Mouse (Mus musculus) embryonic facial prominence, embryonic 10.5 days (tissue): ENCODE measurements around the gene Tmem235. TPM values are rescaled to one million over a fixed set of nuclear protein-coding genes. Genes with fewer than 3 reads are reported as not detected.

Source experiments
- DNase-seq: peaks from one replicate; pipeline ENCODE4 v3.0.0-alpha.2; 2017; ENCODE audit warnings: low spot score
- H3K27ac ChIP-seq: fragments of 300-500 bp; sonication (generic); replicated peaks from 2 replicates; pipeline ENCODE4 v1.5.1; 2016; ENCODE audit warnings: mild to moderate bottlenecking
- H3K27me3 ChIP-seq: fragments of 300-500 bp; sonication (generic); replicated peaks from 2 replicates; pipeline ENCODE4 v1.6.1; 2016; ENCODE audit warnings: low read depth, mild to moderate bottlenecking; ENCODE audit not compliant: poor library complexity, severe bottlenecking
- H3K36me3 ChIP-seq: fragments of 300-500 bp; sonication (generic); replicated peaks from 2 replicates; pipeline ENCODE4 v1.6.1; 2016; ENCODE audit warnings: mild to moderate bottlenecking, moderate library complexity
- H3K4me1 ChIP-seq: fragments of 300-500 bp; sonication (generic); 2 replicates; pipeline ENCODE4 v1.6.1; 2016
- H3K4me3 ChIP-seq: fragments of 300-500 bp; sonication (generic); 2 replicates; pipeline ENCODE4 v1.5.1; 2016; ENCODE audit warnings: mild to moderate bottlenecking, moderate library complexity
- H3K9me3 ChIP-seq: fragments of 300-500 bp; sonication (generic); 2 replicates; pipeline ENCODE4 v1.6.1; 2016; ENCODE audit warnings: mild to moderate bottlenecking
- WGBS: fragments of 180-500 bp; shearing (Covaris S2); methylation state at CpG from one replicate; pipeline ENCODE4 v1.1.7; 2016; 5-methylcytosine and 5-hydroxymethylcytosine counted together
- polyA plus RNA-seq: library from polyadenylated mRNA; unstranded; fragments of >200 nt; fragmentation: Nextera tagmentation; extraction: Ambion mirVana; gene quantifications from 2 replicates; pipeline ENCODE4 v1.2.1, GENCODE M21; 2016

The Tmem235 gene
- polyA plus RNA-seq, 1 experiment from 2014 or later: not detected

DNA sequence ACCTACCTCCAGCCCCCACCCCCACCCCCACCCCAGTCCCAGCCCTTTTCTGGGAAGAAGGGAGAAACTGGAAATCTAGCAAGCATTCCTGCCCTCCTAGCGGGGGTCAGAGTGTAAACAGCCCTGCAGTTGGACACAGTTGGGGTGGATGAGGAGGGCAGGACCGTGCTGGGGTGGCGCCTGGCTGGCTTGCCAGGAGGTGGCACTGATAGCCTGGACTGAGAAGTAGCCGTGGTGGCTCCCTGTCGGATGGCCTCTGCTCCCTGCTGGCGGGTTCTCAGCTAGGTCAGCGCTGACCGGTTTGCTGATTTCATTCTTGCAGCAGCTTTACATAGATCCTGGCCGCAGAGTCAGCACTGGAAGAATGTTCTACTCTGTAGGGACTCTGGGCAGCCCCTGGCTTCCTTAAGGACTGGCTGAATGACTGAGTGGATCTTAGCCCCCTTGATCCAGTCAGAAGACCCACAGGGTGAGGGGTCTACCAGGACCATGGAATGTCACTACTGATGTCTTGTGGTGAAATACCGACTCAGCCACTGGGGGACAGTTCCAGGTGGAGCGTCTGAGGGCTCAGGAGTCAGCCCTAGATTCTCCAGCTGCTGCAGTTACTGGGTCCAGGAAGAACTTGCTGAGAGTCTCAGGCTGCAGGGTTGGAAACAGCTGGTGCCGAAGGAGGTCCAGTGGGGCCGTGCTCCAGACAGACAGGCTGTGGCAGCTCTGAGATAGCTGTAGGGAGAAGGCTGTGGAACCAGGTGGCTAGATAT is 30.1 kb downstream of the Tmem235 start:
- H3K27ac ChIP-seq: peak overlapping the region; percentile 65
- H3K36me3 ChIP-seq: no peaks in the 10 kb centered on the region
- H3K27me3 ChIP-seq: peaks cover 81% of the 10 kb centered on the region
- no peaks in the 10 kb centered on the region for H3K9me3 ChIP-seq
- peak; percentile 53 for DNase-seq
- 18% methylated on average over 13 of the region's 13 CpGs for WGBS
- H3K4me1 ChIP-seq: peaks cover 41% of the 10 kb centered on the region
- peak overlapping the region; percentile 49 for H3K4me3 ChIP-seq

DNA sequence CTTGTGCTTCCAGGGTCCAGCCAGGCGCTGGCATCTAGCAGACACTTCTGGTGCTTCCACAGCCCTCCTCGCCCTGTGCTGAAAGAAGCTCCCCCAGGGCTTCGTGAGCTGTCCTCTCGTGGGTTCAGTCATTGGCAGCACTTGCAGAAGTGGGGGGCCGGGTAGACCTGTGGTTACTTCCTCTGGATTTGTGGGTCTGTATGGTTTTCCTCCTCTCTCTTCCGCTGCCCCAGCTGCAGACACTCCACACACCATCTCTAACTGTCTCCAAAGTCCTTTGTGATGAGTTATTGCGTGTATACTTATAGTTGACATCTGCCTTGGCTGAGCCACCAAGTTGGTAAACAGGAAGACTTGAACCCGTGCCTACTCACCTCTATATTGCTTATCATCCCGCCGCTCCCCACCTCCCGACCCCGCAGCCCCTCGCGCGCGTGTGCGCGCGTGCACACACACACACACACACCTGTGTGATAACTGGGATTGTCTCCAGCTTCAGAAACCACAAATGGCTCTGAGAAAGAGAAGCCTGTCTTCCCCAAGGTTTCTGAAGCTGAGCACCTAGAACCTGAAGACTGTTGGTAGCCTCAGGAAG is 31.1 kb downstream of the Tmem235 start:
- no peaks in the 10 kb centered on the region for H3K9me3 ChIP-seq
- no peak overlapping the region for H3K4me3 ChIP-seq
- H3K27ac ChIP-seq: no peak overlapping the region
- 89% methylated on average over 19 of the region's 19 CpGs for WGBS
- DNase-seq: no peak
- H3K36me3 ChIP-seq: no peaks in the 10 kb centered on the region
- H3K27me3 ChIP-seq: peaks cover 72% of the 10 kb centered on the region
- H3K4me1 ChIP-seq: peaks cover 41% of the 10 kb centered on the region

DNA sequence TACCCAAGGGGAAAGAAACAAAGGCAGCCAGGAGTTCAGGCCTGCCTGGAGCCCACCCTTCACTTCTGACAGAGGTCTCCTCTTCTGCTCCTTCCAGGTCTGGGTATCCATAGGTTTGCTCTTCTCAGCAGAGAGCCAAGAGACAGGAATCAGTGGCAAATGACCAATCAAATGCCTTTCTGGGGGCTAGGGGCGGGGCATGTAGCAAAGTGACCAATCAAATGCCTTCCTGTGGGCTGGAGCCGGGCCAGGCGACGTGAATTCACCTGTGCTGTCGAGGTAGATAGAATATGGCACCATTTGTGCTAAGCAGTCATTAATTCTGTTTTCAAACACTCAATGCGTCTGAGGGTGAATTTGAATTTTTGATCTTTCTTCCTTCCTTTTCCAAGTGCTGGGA is 31.6 kb downstream of the Tmem235 start:
- Histone ChIP-seq H3K27me3 (peaks cover 66% of the 10 kb centered on the region), H3K4me1 (peaks cover 41% of the 10 kb centered on the region), H3K9me3 (no peaks in the 10 kb centered on the region), H3K27ac (no peak overlapping the region), H3K4me3 (no peak overlapping the region), H3K36me3 (no peaks in the 10 kb centered on the region)
- WGBS: 53% methylated on average over 6 of the region's 6 CpGs
- no peak for DNase-seq

DNA sequence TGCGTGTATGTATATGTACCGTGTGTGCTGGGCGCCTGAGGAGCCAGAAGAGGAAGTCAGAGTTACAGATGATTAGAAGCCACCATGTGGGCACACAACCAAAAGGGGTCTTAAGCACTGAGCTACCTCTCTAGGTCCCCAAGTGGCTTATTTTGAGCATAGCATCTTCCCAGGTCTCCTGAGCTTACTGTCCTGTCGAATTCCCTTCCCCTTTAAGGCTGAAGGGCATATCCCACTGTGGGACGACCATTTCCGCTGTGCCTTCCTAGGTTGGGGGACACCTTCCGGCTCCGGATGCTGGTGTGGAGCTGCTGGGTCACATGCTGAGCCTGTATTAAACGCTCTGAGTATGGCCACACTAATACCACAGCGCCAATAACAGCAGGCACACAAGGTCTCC is 34.1 kb downstream of the Tmem235 start:
- Histone ChIP-seq H3K36me3 (no peaks in the 10 kb centered on the region), H3K9me3 (no peaks in the 10 kb centered on the region), H3K4me3 (no peak overlapping the region), H3K27me3 (peaks cover 42% of the 10 kb centered on the region), H3K27ac (no peak overlapping the region), H3K4me1 (peaks cover 22% of the 10 kb centered on the region)
- 68% methylated on average over 10 of the region's 10 CpGs for WGBS
- DNase-seq: no peak

DNA sequence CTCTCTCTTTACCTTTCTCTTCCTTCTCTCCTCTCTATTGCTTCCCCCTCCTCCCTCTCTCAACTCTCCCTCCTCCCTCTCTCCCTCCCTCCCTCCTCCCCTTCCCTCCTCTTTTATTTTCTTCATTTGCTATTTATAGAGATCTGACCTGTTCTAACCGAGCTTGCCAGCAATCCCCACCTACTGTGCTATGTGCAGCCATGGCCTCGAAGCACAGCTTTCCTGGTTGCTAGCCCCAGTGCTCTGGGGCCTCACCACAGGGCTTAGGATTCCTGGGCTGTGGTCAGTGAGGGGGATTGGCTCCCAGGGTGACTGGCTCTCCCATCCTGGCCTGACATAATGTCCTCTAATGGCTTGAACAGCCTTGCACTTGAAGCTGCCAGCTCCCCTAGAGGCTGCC is 36.0 kb downstream of the Tmem235 start:
- no peak overlapping the region for H3K27ac ChIP-seq
- 0 out of 2 replicates have a peak, but pooled peaks cover 3% of the 10 kb centered on the region for H3K4me1 ChIP-seq
- no peaks in the 10 kb centered on the region for H3K9me3 ChIP-seq
- no peaks in the 10 kb centered on the region for H3K36me3 ChIP-seq
- DNase-seq: no peak
- H3K4me3 ChIP-seq: no peak overlapping the region
- peaks cover 23% of the 10 kb centered on the region for H3K27me3 ChIP-seq
- 60% methylated on average over 2 of the region's 2 CpGs for WGBS

DNA sequence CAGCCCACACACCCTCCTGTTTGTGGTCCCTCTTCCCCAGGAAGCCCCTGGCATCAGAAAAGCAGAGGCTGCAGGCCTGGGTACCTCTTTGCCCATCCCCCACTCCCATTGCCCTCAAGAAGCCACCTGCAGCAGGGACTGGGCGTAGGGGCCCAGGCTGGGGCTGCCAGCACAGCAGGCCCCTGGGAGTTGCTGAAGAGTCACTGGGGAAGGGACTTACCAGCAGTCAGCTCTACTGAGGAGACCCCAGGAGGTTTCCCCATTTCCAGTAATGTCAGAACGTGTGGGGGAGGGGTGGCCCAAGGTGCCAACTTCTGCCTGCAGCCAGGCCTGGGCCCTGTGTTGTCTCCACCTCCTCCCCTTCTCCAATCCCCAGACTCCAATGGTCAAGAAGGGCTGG is 41.7 kb downstream of the Tmem235 start:
- H3K36me3 ChIP-seq: no peaks in the 10 kb centered on the region
- no peaks in the 10 kb centered on the region for H3K27me3 ChIP-seq
- WGBS: 66% methylated on average over 2 of the region's 2 CpGs
- no peaks in the 10 kb centered on the region for H3K9me3 ChIP-seq
- no peak overlapping the region for H3K4me3 ChIP-seq
- peaks cover 6% of the 10 kb centered on the region for H3K4me1 ChIP-seq
- H3K27ac ChIP-seq: 0 out of 2 replicates have a peak overlapping the region, but pooled peaks have one; percentile 19
- DNase-seq: no peak

DNA sequence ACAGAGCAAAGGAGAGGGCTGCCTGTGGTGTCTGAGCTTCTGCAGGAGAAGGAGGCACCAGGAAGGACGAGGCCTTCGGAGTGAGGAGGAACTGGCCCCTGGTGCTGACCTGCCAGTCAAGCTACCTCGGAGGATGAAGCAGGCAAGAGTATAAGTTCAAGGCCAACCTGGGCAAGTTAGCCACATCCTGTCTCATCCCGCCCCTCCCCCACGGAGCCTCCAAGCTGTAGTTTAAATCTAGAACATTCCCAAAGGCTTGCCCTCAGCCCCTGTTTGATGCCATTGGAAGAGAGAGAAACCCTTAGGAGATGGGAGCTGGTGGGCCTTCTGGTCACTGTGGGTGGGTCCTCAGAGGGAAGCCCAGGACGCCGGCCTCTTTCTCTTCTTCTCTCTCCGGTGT is 43.9 kb downstream of the Tmem235 start:
- H3K27me3 ChIP-seq: no peaks in the 10 kb centered on the region
- no peak overlapping the region for H3K4me3 ChIP-seq
- H3K36me3 ChIP-seq: no peaks in the 10 kb centered on the region
- no peak overlapping the region for H3K27ac ChIP-seq
- WGBS: 89% methylated on average over 8 of the region's 8 CpGs
- no peaks in the 10 kb centered on the region for H3K9me3 ChIP-seq
- H3K4me1 ChIP-seq: peaks cover 6% of the 10 kb centered on the region
- no peak for DNase-seq

DNA sequence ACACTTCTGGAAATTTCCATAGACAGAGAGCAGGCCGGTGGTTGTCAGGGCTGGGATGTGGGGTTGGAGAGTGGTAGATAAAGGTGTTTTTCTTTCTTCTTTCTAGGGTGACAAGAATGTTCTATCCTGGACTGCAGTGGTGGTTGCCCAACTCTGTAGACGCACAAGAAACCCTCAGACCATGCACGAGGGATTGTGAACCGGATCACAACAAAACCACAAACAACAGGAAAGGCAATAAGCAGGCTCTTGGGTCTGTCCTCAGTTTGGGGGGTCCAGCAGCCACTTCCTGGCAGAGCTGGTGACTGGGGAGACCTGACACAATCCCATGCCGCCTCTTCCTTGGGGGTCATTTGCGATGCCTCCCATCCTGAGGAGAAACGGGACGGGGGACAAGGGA is 48.8 kb downstream of the Tmem235 start:
- Histone ChIP-seq H3K27ac (no peak overlapping the region), H3K9me3 (no peaks in the 10 kb centered on the region), H3K27me3 (peaks cover 8% of the 10 kb centered on the region; the same call in 1 of the 2 replicates), H3K4me3 (no peak overlapping the region), H3K36me3 (no peaks in the 10 kb centered on the region), H3K4me1 (peaks cover 14% of the 10 kb centered on the region)
- DNase-seq: no peak
- 94% methylated on average over 8 of the region's 8 CpGs for WGBS

DNA sequence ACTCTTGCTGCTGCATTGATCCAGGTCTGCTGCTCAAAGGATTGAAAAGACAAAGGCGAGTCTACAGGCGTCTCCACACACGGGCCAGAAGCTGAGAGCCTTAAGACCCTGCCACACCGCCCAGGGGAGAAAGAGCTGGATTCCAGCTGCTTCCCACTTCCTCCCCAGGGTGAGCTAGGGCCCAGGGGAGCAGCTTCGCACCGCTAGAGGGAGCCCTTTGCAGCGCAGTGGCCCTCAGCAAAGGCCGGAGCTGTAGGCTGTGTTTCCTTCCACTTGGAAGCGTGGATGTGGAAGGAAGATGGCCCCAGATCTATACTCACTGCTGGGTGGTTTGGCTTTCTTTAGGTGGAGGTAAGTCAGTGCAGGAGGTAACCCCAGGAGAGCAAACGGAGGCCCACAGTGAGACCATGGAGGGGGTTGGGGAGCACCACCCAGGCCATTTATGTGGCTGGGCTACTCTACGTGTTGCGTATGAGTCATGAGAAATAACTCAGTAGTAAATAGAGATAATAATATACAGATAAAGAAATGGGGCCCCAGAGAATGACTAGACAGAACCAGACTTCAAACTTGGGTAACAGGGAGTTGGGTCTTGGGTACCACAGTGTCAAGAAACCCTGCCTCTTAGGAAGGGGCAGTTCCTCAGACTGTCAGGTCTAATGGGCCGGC is 52.3 kb downstream of the Tmem235 start:
- Histone ChIP-seq H3K27ac (peak overlapping the region; percentile 78), H3K4me3 (peak overlapping the region; percentile 39; the same call in 1 of the 2 replicates)
- WGBS: 31% methylated on average over 13 of the region's 13 CpGs

DNA sequence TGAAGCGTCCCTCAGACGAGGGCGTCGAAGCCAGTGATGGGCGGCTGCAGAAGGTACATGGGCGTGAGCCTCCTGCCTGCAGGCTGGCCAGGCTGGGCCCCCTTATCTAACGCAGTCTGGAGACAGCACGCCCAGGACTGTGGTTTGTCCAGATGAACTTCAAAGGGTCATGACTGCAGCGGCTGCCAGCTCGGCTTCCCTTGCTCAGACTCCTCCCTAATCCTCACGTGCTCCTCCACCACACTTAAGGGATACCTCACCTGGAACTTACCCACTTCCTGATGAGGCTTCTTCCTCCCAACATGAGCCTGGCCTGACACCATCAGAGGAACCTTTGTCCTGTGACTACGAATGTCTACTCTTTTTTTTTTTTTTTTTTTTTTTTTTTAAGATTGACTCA is 54.0 kb downstream of the Tmem235 start:
- Histone ChIP-seq H3K36me3 (no peaks in the 10 kb centered on the region), H3K27me3 (peaks cover 30% of the 10 kb centered on the region), H3K4me1 (peaks cover 34% of the 10 kb centered on the region), H3K4me3 (no peak overlapping the region), H3K9me3 (peaks cover 9% of the 10 kb centered on the region; the same call in 1 of the 2 replicates), H3K27ac (0 out of 2 replicates have a peak overlapping the region, but pooled peaks have one; percentile 32)
- DNase-seq: no peak
- 73% methylated on average over 12 of the region's 12 CpGs for WGBS

More for the DNA sequence above, 52.3 kb downstream of the Tmem235 start:
- Histone ChIP-seq H3K9me3 (peaks cover 9% of the 10 kb centered on the region; the same call in 1 of the 2 replicates), H3K36me3 (no peaks in the 10 kb centered on the region), H3K4me1 (peaks cover 18% of the 10 kb centered on the region), H3K27me3 (peaks cover 23% of the 10 kb centered on the region)
- peak; percentile 83 for DNase-seq
